Mouse (Mus musculus) liver, embryonic 15.5 days (tissue): ENCODE measurements around the gene Zhx3. TPM values are rescaled to one million over a fixed set of nuclear protein-coding genes. Genes with fewer than 3 reads are reported as not detected.

ENCODE experiments used
- ATAC-seq: fragments of 200-750 bp; cut with Nextera tagmentation; 2 replicates; pipeline ENCODE4 v1.8.0; 2017; ENCODE audit warnings: moderate number of reproducible peaks, mild to moderate bottlenecking, moderate library complexity; ENCODE audit not compliant: insufficient read depth
- H3K27ac ChIP-seq: fragments of 300-500 bp; sonication (generic); replicated peaks from 2 replicates; pipeline ENCODE4 v1.5.1; 2015; ENCODE audit warnings: mild to moderate bottlenecking, inconsistent platforms
- H3K27me3 ChIP-seq: fragments of 300-500 bp; sonication (generic); 2 replicates; pipeline ENCODE4 v1.6.1; 2015; ENCODE audit warnings: mild to moderate bottlenecking, inconsistent platforms
- H3K36me3 ChIP-seq: fragments of 300-500 bp; sonication (generic); replicated peaks from 2 replicates; pipeline ENCODE4 v1.6.1; 2015; ENCODE audit warnings: moderate library complexity, mild to moderate bottlenecking, inconsistent platforms
- H3K4me1 ChIP-seq: fragments of 300-500 bp; sonication (generic); replicated peaks from 2 replicates; pipeline ENCODE4 v1.6.1; 2015; ENCODE audit warnings: inconsistent platforms
- H3K4me2 ChIP-seq: fragments of 300-500 bp; sonication (generic); 2 replicates; pipeline ENCODE4 v1.6.1; 2015; ENCODE audit warnings: moderate library complexity, mild to moderate bottlenecking, inconsistent platforms
- H3K4me3 ChIP-seq: fragments of 300-500 bp; sonication (generic); replicated peaks from 2 replicates; pipeline ENCODE4 v1.5.1; 2015; ENCODE audit warnings: mild to moderate bottlenecking, inconsistent platforms
- H3K9ac ChIP-seq: fragments of 300-500 bp; sonication (generic); 2 replicates; pipeline ENCODE4 v1.6.1; 2015; ENCODE audit warnings: moderate library complexity, mild to moderate bottlenecking, inconsistent platforms
- H3K9me3 ChIP-seq: fragments of 300-500 bp; sonication (generic); replicated peaks from 2 replicates; pipeline ENCODE4 v1.6.1; 2016; ENCODE audit warnings: inconsistent platforms
- WGBS: fragments of 180-500 bp; shearing (Covaris S2); methylation state at CpG from one replicate; pipeline ENCODE4 v1.1.7; 2015; ENCODE audit warnings: mixed read lengths; ENCODE audit not compliant: insufficient replicate concordance; 5-methylcytosine and 5-hydroxymethylcytosine counted together
- polyA plus RNA-seq: library from polyadenylated mRNA; unstranded; fragments of >200 nt; fragmentation: Nextera tagmentation; extraction: Ambion mirVana; gene quantifications from 2 replicates; pipeline ENCODE4 v1.2.1, GENCODE M21; 2015

Gene Zhx3
- polyA plus RNA-seq, 1 experiment from 2014 or later = 2.3 TPM

GRCm38 (mm10) chr2:160725877-160726864, 146.6 kb downstream of the Zhx3 start:
- no peak overlapping the region for H3K27ac ChIP-seq
- WGBS = 78% methylated on average over 6 of the region's 6 CpGs
- H3K9ac ChIP-seq = no peak overlapping the region
- peaks cover 23% of the 10 kb centered on the region for H3K27me3 ChIP-seq
- no peak overlapping the region for H3K4me3 ChIP-seq
- H3K36me3 ChIP-seq = peaks cover 45% of the 10 kb centered on the region
- no peak overlapping the region for H3K4me2 ChIP-seq
- H3K4me1 ChIP-seq = peaks cover 13% of the 10 kb centered on the region
- no peak for ATAC-seq
- H3K9me3 ChIP-seq = no peaks in the 10 kb centered on the region

DNA sequence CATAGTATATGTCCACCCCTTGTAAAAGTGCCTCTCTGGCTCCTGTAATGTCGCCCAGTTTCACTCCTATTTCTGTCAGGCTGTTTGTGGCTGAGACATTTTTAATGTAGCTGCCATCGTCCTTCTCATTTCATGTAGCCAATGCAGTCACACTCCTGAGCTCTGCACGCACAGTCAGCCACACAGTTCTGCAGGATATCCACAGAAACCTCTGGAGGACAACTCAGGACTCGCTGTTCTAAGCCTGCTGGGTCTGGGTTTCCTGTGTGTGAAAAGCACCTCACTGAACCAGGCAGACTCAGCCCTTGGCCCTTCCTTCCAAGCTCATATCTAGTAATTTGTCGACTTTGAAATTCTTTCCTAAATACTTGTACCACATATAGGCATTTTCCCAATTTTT, 148.3 kb downstream of the Zhx3 start:
- Histone ChIP-seq H3K4me3 (no peak overlapping the region), H3K27me3 (peaks cover 7% of the 10 kb centered on the region), H3K4me1 (no peaks in the 10 kb centered on the region), H3K9ac (no peak overlapping the region), H3K36me3 (peaks cover 61% of the 10 kb centered on the region), H3K9me3 (no peaks in the 10 kb centered on the region), H3K27ac (no peak overlapping the region), H3K4me2 (no peak overlapping the region)
- ATAC-seq = no peak
- WGBS = 80% methylated on average over 5 of the region's 5 CpGs

GRCm38 (mm10) chr2:160723613-160724375, 149.0 kb downstream of the Zhx3 start:
- no peak for ATAC-seq
- no peak overlapping the region for H3K4me2 ChIP-seq
- H3K4me3 ChIP-seq = no peak overlapping the region
- H3K27ac ChIP-seq = no peak overlapping the region
- H3K9me3 ChIP-seq = no peaks in the 10 kb centered on the region
- WGBS = 88% methylated on average over 4 of the region's 4 CpGs
- no peaks in the 10 kb centered on the region for H3K4me1 ChIP-seq
- peaks cover 69% of the 10 kb centered on the region for H3K36me3 ChIP-seq
- H3K9ac ChIP-seq = no peak overlapping the region
- no peaks in the 10 kb centered on the region for H3K27me3 ChIP-seq

GRCm38 (mm10) chr2:160722714-160723113, 150.1 kb downstream of the Zhx3 start:
- Histone ChIP-seq H3K4me2 (no peak overlapping the region), H3K9ac (no peak overlapping the region), H3K27me3 (no peaks in the 10 kb centered on the region), H3K36me3 (peaks cover 79% of the 10 kb centered on the region), H3K4me1 (no peaks in the 10 kb centered on the region), H3K9me3 (no peaks in the 10 kb centered on the region), H3K4me3 (no peak overlapping the region), H3K27ac (no peak overlapping the region)
- WGBS = 88% methylated on average over 4 of the region's 4 CpGs
- ATAC-seq = no peak

GRCm38 (mm10) chr2:160718811-160719210, 154.0 kb downstream of the Zhx3 start:
- Histone ChIP-seq H3K36me3 (peaks cover 96% of the 10 kb centered on the region), H3K27ac (no peak overlapping the region), H3K9me3 (no peaks in the 10 kb centered on the region), H3K9ac (no peak overlapping the region), H3K4me2 (no peak overlapping the region), H3K4me3 (no peak overlapping the region), H3K27me3 (no peaks in the 10 kb centered on the region), H3K4me1 (no peaks in the 10 kb centered on the region)
- no peak for ATAC-seq
- WGBS = 83% methylated on average over 3 of the region's 3 CpGs

GRCm38 (mm10) chr2:160717269-160717668, 155.5 kb downstream of the Zhx3 start:
- ATAC-seq = no peak
- 70% methylated on average over 5 of the region's 5 CpGs for WGBS
- Histone ChIP-seq H3K27me3 (no peaks in the 10 kb centered on the region), H3K4me1 (no peaks in the 10 kb centered on the region), H3K9me3 (no peaks in the 10 kb centered on the region), H3K36me3 (peaks cover 96% of the 10 kb centered on the region), H3K4me2 (no peak overlapping the region), H3K27ac (no peak overlapping the region), H3K4me3 (no peak overlapping the region), H3K9ac (no peak overlapping the region)

DNA sequence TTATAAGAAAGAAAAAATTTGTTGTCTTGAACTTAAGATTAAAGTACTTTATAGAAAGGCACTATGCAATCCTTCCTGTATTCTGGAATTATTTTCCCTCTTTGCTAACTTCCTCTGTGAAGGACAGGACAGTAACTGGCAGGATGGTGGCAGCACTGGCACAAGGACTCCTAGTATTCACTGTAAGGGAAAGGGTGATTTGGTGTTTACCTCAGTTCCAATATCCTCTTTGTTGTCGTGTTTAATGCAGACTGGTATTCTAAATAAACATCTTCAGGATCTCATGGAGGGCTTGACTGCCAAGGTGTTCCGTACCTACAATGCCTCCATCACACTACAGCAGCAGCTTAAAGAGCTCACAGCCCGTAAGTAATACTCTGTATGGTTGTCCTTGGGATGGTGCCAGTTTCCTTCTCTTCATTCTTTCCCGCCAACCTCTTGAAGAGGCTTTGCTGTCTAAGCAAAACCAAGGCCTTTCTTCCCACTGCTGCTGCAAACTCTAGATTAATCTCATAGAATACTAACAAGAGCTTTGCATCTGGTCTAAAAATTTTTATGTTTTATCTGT, 157.3 kb downstream of the Zhx3 start:
- H3K36me3 ChIP-seq = peaks cover 96% of the 10 kb centered on the region
- no peak overlapping the region for H3K9ac ChIP-seq
- no peaks in the 10 kb centered on the region for H3K9me3 ChIP-seq
- no peaks in the 10 kb centered on the region for H3K4me1 ChIP-seq
- H3K4me3 ChIP-seq = no peak overlapping the region
- H3K27me3 ChIP-seq = no peaks in the 10 kb centered on the region
- H3K27ac ChIP-seq = no peak overlapping the region
- H3K4me2 ChIP-seq = no peak overlapping the region
- WGBS = 83% methylated on average over 4 of the region's 4 CpGs
- no peak for ATAC-seq

DNA sequence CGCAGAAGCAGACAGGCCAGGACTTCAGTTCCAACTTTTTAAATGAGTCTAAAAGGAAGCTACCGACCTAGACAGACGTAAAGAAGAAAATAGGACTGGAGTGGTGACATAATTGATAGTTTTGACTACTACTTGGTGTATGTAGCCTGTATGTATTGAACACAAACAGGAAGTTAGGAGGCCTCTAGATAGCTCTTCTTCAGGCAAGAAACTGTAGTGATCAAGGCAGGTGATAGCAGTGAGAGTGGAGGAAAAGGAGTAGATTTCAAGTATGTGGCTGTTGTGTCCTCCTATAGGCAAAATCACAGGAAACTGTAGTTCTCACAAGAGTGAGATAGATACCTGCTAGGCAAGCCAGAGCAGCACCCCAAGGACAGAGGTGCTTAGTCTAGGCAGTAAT, 165.1 kb downstream of the Zhx3 start:
- Histone ChIP-seq H3K4me2 (no peak overlapping the region), H3K4me3 (no peak overlapping the region), H3K4me1 (no peaks in the 10 kb centered on the region), H3K27me3 (no peaks in the 10 kb centered on the region), H3K36me3 (peaks cover 88% of the 10 kb centered on the region), H3K27ac (no peak overlapping the region), H3K9ac (no peak overlapping the region), H3K9me3 (no peaks in the 10 kb centered on the region)
- ATAC-seq = no peak
- WGBS = 76% methylated on average over 3 of the region's 3 CpGs

DNA sequence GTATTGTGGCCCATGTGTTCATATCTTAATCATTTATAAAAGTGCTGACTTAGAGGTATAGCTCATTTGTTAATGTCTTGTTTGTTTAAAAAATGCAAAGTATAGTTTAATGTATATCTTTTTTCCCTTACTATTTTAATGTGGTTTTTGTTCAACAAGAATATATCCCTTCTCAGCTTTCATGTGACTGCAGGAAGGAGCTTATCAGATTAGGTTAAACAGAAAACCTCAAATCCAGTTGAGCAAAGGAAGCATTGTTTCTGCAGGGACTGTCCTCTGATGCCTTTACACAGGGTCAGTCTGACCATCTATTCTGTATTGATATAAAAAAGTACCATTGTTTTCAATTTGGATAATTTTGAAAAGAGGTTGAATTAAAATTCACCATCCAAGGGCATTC, 170.0 kb downstream of the Zhx3 start:
- no peak overlapping the region for H3K4me3 ChIP-seq
- H3K27me3 ChIP-seq = no peaks in the 10 kb centered on the region
- peaks cover 85% of the 10 kb centered on the region for H3K36me3 ChIP-seq
- no peak overlapping the region for H3K4me2 ChIP-seq
- H3K27ac ChIP-seq = no peak overlapping the region
- ATAC-seq = no peak
- no peak overlapping the region for H3K9ac ChIP-seq
- H3K4me1 ChIP-seq = 0 out of 2 replicates have a peak, but pooled peaks cover 2% of the 10 kb centered on the region
- H3K9me3 ChIP-seq = no peaks in the 10 kb centered on the region

GRCm38 (mm10) chr2:160701603-160702002, 171.2 kb downstream of the Zhx3 start:
- H3K9me3 ChIP-seq = no peaks in the 10 kb centered on the region
- no peaks in the 10 kb centered on the region for H3K27me3 ChIP-seq
- no peak overlapping the region for H3K4me2 ChIP-seq
- H3K4me1 ChIP-seq = 0 out of 2 replicates have a peak, but pooled peaks cover 2% of the 10 kb centered on the region
- H3K36me3 ChIP-seq = peaks cover 84% of the 10 kb centered on the region
- H3K27ac ChIP-seq = no peak overlapping the region
- no peak for ATAC-seq
- WGBS = 53% methylated on average over 3 of the region's 3 CpGs
- no peak overlapping the region for H3K9ac ChIP-seq
- H3K4me3 ChIP-seq = no peak overlapping the region

DNA sequence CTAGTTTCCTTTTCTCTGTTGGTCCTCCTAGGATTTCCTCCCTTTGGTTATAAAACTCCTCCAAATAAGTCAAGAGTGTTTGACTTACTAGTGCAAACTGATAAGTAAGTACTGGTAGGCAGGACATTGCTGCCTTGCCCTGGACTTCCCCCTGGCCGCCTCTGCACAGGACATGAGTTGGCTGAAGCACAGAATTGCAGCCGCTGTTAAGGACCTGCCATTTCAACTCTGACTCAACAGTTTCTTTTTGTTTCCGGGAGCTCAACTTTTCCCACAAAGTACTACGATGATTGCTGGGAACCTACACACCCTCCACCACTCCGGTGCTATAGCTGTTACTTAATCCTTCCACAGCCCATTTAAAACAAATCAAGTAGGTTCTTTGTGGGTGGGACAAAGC, 172.5 kb downstream of the Zhx3 start:
- H3K9ac ChIP-seq = no peak overlapping the region
- no peaks in the 10 kb centered on the region for H3K9me3 ChIP-seq
- H3K4me1 ChIP-seq = 0 out of 2 replicates have a peak, but pooled peaks cover 2% of the 10 kb centered on the region
- H3K4me3 ChIP-seq = no peak overlapping the region
- no peaks in the 10 kb centered on the region for H3K27me3 ChIP-seq
- no peak overlapping the region for H3K27ac ChIP-seq
- WGBS = 27% methylated on average over 5 of the region's 5 CpGs
- ATAC-seq = peak; percentile 22; the same call in 1 of the 2 replicates
- peaks cover 83% of the 10 kb centered on the region for H3K36me3 ChIP-seq
- H3K4me2 ChIP-seq = no peak overlapping the region
